Mouse (Mus musculus): ENCODE results near the gene Rtn4.

DNA sequence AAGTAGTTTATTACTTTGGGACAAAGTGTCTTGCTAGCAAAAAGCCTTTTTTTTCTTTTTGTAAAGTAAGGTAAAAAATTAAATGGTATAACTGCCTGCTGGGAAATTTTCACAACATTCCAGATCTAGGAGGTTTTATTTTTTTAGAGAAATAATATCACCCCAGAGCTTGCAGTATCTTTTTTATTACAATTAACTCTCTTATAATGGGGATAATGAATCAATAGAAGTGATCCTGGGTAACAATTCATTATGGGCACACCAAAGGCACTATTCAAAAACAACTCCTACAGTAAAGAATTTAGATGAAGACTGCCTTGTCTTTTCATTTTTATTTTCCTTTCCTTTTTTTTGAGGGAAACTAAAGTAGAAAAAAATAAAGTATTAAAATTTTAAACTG is 2.0 kb downstream of the Rtn4 start:
- TF ChIP-seq CTCF (IDR thresholded peaks at IDR 0.05) (no peak), POLR2A (IDR thresholded peaks at IDR 0.05; ENCODE audit: insufficient read depth, low read depth, low read length) (no peak)

Measured in heart, adult 2 months (tissue).